Mouse (Mus musculus): ENCODE measurements at regions not wholly inside any gene's neighbourhood (a gene's known extent, or its start where the extent isn't known, plus 50 kb on each side); places are given as distances from the start of the nearest gene placed in this dataset.

DNA sequence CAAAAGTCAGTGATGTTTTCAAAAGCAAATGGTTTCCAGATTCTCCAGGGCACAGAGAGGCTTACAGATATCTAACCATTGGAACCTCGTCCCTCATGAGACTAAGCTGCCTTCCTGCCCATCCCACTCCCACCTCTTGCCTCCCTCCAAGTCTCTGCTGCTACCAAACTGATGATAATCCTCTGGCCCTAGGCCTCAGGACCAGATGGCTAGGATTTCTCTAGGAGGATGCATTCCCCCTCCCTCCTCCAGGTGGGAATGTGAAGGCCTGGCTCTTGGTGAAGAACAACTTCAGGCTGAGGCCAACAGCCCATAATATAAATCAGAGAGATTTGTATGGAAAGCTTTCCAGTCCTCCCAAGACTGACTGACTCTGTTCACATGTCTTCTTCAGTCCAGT lies 198.9 kb upstream of the Cdh5 start:
- no peak for DNase-seq

DNA sequence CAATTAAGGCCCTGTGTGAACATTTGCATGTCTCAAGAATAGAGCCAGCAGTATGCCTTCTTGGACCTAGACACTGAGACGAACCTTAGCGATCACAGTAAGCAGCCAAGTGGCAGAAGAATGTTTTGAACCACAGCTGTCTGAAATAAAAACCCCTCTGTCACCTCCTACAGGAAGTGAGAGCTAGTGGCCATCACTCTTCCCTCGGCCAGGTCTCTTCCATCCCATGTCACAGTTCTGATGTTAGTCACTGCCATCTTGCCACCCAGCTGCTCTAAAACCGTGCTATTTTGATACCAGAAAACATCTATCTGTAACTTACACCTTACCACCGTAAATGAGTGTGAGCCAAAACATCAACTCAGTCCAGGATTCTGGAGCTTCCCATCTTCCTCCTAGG lies 197.8 kb upstream of the Cdh5 start:
- no peak for DNase-seq

DNA sequence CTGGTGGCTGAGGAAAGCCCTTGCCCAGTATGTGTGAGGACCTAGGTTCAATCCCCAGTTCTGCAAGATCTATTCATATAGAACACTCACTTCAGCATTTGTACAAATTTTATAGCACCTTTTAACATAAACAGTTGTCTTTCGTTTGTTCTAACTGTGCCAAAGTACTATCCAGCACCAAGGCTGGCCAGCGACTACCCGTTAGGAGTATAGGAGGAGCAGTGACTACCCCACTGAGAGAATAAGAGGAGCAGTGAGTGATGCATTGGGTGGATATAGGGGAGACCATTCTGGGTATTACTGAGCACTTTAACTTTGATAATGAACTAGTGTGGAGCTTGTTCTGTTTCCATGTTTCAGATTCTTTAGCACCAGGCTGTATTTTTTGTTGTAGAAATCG lies 193.8 kb upstream of the Cdh5 start:
- DNase-seq, result no peak

DNA sequence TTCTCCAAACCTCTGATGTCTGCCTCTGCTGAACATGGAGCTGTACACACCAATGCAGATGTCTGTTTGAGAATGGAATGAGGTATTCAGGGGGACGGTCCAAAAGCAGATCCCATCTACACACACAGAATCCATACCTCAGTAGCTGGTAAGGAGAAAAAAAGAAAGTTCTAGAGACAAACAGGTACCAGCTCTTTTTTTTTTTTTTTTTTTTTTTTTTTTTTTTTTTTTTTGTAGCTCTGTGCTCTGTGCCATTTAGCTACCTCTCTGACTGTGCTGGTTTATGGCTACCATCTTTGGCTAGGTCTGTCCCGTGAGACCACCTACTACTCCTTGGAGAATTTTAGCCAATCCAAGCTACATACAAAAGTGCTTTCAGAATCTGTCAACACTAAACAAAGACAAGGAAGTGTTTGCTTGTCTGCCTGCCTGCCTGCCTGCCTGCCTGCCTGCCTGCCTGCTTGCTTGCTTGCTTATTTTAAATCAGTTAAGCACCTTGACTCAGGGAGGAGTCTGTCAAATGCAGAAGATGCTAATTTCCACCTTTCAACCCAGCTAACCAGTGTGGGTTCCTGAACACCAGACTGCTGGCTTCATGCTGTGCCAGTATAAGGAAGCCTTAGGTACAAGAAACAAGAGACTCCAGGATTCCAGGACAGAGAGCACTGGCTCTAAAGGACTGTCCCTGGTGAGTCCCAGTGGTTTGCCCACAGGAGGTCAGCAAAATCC lies 190.0 kb upstream of the Cdh5 start:
- no peak for DNase-seq

DNA sequence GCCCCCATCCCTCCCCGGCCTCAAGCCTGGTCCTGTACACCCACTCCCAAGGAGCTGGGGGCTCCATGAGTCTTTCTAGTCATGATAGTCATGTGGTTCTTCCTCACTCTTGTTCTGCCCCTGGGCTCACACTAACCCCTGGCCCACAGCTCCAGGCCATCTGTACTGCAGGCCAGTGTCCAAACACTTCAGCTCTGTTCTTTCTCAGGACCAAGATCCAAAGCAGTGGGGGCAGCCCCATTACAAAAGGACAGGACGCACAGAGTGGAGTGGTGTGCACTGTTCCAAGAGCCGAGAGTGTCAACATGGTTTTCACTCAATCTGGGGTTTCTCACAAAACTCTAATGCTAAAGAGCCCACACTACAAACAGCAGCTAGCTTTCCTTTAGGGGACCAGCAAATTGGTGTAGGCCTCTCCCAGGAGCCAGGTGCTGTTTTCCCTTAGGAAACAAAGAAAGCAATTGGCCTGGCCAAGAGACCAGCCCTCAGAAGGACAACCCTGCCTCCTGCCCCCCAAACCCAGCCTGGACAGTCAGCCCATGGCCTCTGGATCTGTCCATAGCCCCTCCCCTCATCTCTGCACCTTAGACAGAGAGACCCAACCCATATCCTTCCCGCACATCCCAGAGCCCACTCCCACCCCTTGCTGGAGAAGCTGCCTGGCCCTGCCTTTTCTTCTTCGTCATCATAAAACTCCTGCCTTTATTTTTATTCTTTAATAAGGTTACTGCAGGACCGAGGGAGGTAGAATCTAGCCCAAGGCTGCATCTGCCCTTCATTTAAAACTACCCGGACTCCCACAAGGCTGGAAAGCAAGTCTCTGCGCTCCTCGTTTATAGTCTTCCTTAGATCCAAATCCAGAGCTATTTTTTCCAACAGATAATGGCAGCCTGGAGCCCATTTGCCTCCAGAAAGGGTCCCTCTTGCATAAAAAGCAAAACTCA lies 188.2 kb upstream of the Cdh5 start:
- DNase-seq, result peak; percentile 20

DNA sequence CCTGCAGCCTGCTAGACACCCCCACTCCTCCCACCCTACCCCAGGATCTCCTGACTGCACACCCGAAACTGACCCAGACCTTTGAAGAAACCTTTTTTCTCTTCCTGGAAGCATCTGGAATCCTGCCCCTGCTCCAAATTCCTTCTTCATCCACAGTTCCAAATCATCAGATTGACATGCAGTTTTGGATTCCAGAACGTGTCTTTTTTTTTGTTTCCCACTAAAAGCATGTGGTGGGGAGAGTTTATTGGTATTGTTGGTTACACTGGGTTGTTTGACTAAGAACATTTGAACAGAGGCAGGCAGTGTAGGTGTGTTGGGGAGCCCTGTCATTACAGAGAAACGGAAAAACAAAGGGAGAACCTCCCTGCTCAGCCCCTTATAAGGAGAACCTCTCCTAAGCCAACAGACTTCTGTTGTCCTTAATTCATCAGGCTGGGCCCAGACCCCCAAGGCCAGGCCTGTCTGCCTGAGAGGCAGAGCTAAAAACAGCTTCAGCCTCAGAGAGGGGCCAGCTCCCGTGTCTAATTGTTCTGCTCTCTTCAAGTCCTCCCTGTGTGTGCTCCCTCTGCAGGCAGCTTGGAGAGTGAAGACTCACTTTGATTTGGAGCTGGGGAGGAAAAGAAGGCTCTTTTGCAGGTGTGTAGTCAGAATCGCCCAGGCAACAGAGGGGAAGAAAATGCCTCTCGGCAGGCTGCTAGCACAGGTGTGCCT lies 187.3 kb upstream of the Cdh5 start:
- DNase-seq, result peak; percentile 4

DNA sequence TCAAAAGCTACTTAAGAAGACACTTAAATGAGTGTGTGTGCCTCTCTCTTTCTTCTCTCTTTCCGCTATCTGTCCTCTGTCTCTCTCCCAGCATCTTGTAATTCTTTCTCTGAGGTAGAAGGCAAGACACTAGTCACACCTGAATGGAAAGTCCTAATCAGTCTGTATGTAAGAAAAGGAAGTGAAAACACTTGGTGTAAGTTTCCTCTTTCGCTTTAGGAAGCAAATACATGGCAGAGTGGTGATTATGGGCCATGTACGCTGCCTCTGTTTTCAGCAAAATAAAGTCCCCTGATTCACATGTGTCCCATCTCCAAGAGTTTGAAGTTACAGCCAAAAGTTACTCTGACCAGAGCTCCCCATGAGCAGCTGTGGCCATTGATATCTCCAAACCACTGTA lies 182.1 kb upstream of the Cdh5 start:
- DNase-seq, result no peak

DNA sequence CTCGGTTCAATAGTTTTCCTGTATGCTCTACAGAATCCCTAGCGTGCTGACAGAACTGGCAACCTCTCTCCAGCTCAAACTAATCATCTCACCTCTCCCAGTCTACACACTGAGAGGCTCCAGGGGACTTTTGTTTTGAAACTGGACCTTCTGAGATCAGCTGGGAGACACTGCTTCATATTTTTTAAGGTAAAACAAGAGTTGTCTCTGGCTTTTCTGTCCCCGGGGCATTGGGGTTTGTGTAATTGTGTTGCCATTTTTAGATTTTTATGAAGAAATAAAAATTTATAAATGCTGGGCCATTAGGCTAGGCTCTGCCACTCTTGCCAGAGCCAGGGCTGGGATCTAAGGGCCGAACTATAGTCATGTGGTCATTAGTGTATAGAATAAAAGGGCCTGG lies 179.8 kb upstream of the Cdh5 start:
- DNase-seq, result no peak

DNA sequence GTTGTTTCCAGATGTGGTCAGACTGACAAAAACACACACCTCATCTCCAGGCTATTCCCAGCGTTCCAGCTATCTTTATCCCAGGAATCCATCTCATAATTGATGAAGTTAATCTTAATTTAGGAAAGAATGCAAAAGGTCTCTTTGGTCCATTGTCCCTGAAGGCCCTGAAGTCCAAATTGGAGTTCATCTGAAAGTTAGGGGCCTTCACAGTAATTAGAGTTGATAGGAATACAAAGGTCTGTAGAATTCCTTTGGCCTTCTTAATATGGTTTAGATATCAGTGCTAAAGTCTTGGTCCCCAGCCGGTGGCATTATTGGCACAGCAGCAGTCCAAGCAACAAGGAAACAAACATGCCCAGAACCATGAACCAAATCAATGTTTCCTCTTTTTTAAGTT lies 178.7 kb upstream of the Cdh5 start:
- no peak for DNase-seq

DNA sequence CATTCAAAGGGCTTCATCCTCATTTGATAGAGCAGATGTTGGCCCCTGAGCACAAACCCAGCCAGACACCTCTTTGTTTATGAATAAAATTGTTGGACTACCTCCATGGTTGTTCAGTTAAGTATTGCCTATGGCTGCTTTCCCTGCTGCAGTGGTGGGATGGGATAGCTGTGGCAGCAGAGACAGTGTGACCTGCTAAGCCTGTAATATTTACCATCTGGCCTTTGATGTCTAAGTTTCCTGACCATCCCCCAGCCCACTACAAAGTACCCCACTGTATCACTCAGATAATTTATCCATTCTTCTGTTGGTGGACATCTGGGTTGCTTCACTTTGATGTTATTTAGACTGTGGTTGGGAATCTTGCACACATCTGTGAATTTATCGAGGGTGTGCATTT lies 168.7 kb upstream of the Cdh5 start:
- DNase-seq, result no peak

DNA sequence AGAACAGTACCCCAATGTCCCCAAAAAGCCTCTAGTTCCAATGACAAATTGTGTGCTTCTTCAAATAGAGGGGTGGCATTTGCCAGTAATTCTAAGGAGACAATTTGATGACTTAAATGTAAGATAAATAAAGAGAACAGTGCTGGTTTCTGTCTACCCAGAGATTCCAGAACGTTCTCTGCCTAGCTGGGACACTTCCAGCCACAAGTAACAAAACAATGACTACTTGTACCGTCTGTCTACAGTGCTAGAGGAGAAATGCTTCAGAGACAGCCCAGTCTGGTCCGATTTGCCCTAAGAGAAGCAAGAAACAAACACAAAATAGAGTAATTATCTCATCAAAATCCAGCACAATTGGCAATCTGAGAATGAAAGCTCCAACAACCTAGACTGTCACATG lies 164.9 kb upstream of the Cdh5 start:
- no peak for DNase-seq

DNA sequence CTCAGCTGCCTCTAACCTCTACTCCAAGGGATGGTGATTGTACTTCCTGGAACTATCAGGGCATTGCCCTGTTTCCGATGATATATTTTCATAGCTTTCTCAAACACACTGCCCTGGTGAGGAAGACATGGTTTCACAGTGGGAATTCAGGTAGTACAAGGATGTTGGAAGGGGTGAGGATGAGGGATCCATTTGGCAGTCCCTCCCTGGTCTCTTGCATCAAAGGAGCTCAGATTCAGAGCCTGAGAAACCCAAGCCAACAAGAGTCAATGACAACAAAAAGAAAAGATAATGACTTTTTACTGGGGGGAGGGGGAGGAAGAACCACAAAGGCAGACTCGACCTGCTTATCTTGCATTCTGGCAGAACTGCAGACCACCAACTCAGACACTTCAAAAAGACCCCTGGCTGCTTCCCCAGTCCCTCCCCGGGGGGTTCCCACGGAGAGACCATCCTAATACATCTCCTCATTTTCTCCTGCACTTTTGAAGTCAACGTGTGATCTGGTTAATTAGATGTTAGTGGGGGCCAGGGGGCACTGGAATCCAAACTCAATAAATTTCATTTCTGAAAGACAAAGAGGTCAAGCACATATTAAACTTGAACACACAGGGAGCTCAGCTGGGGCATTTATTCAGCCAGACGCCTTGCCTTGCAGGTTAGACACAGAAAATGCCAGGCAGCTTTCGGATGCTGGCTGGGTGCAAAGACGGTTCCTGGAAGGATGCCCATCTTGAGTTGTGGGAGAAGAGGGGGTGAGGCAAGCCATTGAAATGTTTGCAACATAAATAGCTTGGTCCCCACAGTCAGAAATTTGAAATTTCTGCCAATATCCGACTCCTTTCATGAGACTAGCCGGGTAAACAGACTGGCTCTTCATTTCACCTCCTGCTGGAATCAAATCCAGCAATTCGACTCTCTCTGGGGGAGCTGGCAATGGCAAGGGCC lies 162.9 kb upstream of the Cdh5 start:
- DNase-seq, result no peak

DNA sequence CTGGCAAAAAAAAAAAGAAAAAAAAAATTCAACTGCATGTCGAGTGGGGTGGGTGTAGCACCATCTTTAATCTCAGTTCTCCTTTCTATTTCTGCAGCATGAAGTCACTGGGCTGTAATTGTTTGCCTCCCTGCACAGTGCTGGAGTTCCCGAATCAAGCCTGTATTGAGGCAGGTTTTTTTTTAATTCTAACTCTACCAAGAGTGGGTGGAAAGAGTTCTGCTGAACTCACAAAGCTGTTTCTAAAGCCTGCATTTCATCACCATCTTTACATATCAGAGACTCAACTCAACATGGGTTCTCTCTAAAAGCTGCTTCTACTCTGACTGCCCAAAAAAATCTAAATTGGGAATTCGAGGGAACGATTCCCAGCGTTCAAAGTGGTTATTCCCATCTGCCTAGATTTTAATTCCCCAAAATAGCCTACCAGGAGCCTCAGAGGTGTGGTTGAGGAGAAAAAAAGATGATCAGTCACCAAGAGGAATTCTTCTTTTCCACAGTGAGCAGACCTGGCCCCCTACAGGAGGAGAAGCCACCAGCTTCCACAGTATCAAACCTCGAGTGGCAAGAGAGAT lies 160.4 kb upstream of the Cdh5 start:
- no peak for DNase-seq

DNA sequence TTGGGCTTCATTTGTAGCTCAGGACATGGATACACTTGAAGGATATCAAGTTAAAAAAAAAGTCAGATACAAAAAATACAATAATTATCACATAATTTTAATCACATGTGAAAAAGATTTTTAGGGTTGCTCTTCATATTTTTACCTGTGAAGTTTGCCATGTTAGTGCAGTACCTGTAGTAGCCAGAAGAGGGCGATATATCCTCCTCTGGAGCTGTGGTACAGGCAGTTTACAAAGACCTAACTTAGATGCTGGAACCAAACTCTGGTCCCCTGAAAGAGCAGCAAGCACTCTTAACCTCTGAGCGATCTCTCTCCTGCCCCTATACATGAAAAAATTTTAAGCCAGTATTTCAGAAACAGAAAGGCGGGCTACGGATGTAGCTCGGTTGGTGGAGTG lies 153.0 kb upstream of the Cdh5 start:
- DNase-seq, result no peak

DNA sequence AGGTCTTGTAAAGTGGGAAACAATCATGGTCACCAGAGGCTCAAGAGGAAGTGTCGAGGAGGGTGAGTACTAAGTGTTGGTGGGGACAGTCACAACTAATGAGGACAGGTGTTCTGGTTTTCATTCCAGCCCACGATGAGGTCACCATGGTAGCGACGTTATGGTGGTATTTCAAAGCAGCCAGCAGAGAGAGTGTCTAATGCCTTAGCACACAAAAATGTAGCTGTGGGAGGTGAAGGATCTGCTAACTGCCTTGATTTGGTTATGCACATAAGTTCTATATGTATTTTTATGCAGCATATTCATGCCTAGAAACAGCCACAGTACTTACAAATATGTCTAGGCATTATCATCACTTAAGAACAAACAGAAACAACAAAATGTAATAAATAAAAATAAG lies 151.0 kb upstream of the Cdh5 start:
- no peak for DNase-seq

DNA sequence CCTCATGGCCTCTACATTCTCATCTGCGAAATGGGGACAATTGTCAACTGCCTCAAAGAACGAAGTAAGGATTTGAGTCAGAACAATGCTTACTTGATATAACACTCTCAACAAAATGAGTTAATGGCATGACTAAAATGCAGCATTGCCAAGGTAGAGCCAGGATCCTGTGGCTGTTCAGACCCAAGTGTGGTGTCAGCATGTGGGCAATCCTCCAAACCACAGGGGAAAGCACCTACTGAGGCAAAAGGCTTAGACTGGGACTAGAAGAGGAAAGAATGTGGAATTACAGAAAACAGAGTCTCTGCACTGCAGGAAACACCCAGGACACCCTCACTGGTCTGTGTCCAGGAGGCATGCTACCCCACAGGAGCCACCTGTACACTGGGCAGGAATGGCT lies 147.8 kb upstream of the Cdh5 start:
- no peak for DNase-seq

DNA sequence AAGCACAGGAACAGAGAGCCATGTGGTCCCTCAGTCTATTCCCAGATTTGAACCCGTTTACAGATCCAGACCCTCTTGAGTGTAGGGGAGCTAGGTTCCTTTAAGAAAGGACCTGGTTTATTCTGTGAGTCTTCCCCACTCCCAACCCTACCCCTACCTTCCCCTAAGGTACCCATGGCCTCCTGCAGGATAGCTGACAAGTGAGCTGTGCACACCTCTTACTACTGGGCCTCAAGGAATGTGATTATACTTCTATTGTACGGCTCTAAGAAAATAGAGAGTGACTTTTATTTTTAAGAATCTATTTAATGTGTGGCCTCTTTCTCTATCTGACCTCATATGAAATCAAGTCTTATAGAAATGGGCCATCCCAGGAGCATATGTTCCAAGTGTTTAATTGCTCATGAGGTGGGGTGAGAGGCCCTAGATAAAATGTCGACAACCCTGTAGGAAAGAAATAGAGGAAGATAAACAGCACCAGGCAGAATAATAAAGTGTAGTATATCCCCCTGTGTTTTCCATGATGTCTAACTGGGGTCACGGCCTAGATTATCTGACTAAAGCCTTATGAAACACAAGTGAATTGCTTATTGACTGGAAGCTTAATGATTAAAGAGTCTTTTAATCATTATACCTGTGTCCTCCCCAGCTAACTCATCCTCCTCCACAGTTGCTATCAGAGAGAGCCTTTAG lies 145.7 kb upstream of the Cdh5 start:
- no peak for DNase-seq

DNA sequence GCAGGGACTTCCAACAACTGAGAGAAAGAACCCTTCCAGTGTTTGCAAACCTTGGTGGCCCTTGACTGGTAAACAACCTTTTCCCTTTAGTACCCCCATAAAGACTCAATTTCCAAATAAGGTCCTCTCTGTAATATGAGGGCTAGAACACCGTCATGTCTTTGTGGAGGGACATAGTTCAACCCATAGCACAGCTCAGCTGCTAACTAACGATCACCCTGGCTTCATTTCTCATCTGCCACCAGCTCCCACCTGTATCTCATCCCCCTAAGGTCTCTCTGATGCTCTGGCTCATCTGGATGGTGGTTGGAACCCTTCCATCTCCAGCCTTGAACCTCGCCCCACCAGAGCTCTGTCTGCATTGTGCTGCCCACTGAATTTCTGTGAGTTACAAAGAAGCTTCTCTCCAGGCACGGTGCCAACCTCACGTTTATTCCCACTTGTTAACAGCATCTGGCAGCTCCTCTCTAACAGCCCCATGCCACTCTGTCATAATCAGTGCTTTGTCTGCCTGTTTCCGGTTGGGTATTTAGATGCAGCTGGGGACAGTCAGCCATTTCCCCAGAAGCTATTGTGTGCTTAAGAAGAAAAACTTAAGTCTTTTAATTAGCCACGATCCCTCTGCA lies 137.0 kb upstream of the Cdh5 start:
- peak; percentile 66 for DNase-seq

DNA sequence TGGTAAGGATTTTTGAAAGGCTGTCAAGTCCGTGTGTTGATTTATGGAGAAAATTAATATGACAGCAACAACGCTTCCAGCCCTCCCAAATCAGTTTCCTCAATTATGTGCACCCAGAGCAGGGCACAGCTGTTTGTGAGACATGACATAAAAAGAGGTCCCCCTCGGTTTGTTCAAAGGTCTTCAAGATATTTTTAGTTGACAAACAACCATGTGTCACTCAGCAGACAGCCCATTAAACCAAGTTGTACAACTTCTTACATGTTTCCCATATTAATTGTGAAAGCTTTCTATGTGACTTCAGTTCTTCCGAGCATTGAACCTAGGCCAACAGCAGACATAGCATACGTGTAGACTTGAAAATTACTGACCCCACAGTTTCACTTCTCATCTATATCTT lies 131.5 kb upstream of the Cdh5 start:
- DNase-seq, result peak; percentile 4

DNA sequence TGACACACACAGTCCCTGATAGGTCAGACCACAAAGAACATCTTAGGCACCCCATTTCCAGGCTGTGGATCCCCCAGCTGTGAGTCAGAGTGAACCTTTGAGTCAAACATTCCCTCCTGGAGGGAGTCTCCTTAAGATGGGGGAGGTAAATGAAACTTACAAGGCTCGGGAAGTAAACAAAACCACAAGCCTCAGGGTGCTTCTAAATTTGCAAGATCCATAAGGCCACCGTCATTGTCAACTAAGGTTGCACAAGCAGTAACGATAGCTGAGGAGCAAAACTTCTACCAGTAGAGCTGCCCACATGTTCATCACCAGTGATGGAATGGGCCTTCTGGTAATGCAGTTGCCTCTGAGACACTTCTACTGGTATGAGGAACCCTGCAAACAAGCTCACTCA lies 130.9 kb upstream of the Cdh5 start:
- no peak for DNase-seq

DNA sequence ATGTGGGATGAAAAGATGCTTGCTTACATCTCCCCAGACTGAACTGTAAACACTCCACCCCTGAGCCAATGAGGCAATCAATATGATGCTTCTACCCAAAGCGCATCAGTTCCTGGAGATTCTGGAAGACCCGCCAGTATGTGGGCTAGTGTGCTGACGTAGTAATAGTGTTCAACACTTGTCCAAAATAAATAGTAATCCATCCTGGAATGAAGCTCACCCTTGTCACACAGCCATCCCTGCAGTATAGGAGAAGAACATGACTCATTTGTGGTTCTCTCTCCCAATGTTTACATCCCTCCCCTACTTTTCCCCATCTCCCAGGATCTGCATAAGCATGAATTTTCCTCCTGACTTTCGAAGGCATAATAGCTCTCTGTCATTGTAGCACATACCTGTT lies 130.5 kb upstream of the Cdh5 start:
- no peak for DNase-seq
